Mouse (Mus musculus): ENCODE results near the gene Olfr1162. TPM values are rescaled to one million over a fixed set of nuclear protein-coding genes. Genes with fewer than 3 reads are reported as not detected.
"Not testable (repeated sequence)": the region's sequence is repeated elsewhere in the genome, so short reads cannot be mapped to it uniquely, and the experiment has no call there.

The Olfr1162 gene
- not detected in 2 replicates for polyA plus RNA-seq (2014; fragmentation: Nextera tagmentation; extraction: Ambion mirVana)

DNA sequence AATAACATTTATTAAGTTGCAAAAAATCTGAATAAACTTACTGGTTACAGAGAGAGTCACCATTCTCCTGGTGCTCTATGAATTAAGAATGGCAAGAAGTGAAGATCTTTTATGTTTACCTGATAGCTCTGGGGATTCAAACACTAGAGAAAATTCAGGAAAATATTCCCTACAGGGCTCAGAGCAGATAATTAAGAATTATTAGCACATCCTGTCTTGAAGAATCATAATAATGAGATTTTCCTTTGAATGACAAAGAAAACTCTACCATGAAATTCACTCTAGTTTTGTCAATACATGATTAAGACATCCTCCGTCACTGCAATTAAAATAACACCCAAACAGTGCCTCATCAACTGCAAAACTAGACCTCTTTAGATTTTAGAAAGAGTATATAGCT lies at the start of gene Olfr1162:
Gene Olfr1162 (minus strand): TSS at position 101 of the 400 bp plus-strand sequence.
- no peaks in the 10 kb centered on the region for H3K36me3 ChIP-seq (ENCODE audit: control insufficient read depth, insufficient read depth, low read length)
- ATAC-seq (ENCODE audit: low FRiP score, low TSS enrichment) (no peak), DNase-seq (no peak)
- no peaks in the 10 kb centered on the region for H3K27me3 ChIP-seq (ENCODE audit: control insufficient read depth, insufficient read depth, low read length)
- H3K9me3 ChIP-seq (ENCODE audit: control insufficient read depth, low read length) = no peaks in the 10 kb centered on the region
- no peak within 1 kb of the TSS for H3K4me2 ChIP-seq (ENCODE audit: low read length)
- WGBS = 91% methylated on average over 1 of the region's 1 CpGs
- H3K4me1 ChIP-seq (ENCODE audit: control insufficient read depth, insufficient read depth, low read length) = no peaks in the 10 kb centered on the region
- no peak within 1 kb of the TSS for H3K27ac ChIP-seq (replicated peaks; ENCODE audit: low read depth, low read length)
- no peak within 1 kb of the TSS for H3K9ac ChIP-seq (replicated peaks; ENCODE audit: low read length)
- no peak within 1 kb of the TSS for H3K4me3 ChIP-seq (replicated peaks; ENCODE audit: low read depth, low read length)

DNA sequence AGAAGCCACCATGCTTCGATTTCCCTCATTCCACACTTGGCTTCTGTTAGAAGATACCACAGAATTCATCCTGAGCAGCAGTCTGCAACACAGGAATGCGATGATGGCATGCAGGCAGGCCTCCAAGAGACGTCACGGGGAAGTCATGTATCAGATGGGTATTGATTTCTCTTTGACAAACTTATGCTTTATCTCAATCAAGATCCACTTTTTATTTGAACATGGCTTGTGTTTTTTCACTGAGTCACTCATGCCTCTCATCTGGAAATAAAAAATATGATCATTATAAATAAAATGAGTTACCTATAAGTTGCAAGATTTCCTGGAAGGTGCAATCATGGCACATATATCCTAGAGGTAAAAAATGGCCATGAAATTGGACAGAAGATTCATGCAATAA lies 42.9 kb upstream of the Olfr1162 start, which contains the start of gene Olfr1164:
Gene Olfr1164 (minus strand): TSS at position 101 of the 400 bp plus-strand sequence.
- Histone ChIP-seq H3K27me3 (ENCODE audit: control insufficient read depth, insufficient read depth, low read length) (no peaks in the 10 kb centered on the region), H3K4me2 (ENCODE audit: low read length) (no peak within 1 kb of the TSS), H3K36me3 (ENCODE audit: control insufficient read depth, insufficient read depth, low read length) (no peaks in the 10 kb centered on the region), H3K9me3 (ENCODE audit: control insufficient read depth, low read length) (no peaks in the 10 kb centered on the region), H3K4me1 (ENCODE audit: control insufficient read depth, insufficient read depth, low read length) (no peaks in the 10 kb centered on the region), H3K4me3 (replicated peaks; ENCODE audit: low read depth, low read length) (no peak within 1 kb of the TSS), H3K9ac (replicated peaks; ENCODE audit: low read length) (no peak within 1 kb of the TSS), H3K27ac (replicated peaks; ENCODE audit: low read depth, low read length) (no peak within 1 kb of the TSS)
- no peak for ATAC-seq (ENCODE audit: low FRiP score, low TSS enrichment)
- no peak for DNase-seq
- 79% methylated on average over 4 of the region's 4 CpGs for WGBS

DNA sequence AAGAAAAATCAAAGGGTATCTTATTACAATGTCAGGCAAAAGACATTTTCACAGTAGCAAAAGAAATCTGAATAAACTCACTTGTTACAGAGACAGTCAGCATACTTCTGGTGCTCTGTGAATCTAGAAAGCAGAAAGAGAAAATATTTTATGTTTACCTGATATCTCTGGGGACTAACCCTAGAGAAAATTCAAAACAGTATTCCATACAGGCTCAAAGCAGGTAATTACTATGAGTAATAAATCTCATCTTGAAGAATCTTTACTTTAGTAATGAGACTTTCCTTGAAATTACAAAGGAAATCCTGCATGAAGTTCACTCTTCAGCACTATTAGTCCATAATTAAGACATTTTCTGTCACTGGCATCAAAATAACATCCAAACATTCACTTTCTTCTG lies 20.8 kb upstream of the Olfr1162 start, which contains the start of gene Olfr1163:
Gene Olfr1163 (minus strand): TSS at position 101 of the 400 bp plus-strand sequence.
- Histone ChIP-seq H3K4me1 (ENCODE audit: control insufficient read depth, insufficient read depth, low read length) (no peaks in the 10 kb centered on the region), H3K27ac (replicated peaks; ENCODE audit: low read depth, low read length) (no peak within 1 kb of the TSS), H3K9ac (replicated peaks; ENCODE audit: low read length) (no peak within 1 kb of the TSS), H3K4me2 (ENCODE audit: low read length) (no peak within 1 kb of the TSS), H3K27me3 (ENCODE audit: control insufficient read depth, insufficient read depth, low read length) (no peaks in the 10 kb centered on the region), H3K4me3 (replicated peaks; ENCODE audit: low read depth, low read length) (no peak within 1 kb of the TSS), H3K9me3 (ENCODE audit: control insufficient read depth, low read length) (no peaks in the 10 kb centered on the region), H3K36me3 (ENCODE audit: control insufficient read depth, insufficient read depth, low read length) (no peaks in the 10 kb centered on the region)
- ATAC-seq (ENCODE audit: low FRiP score, low TSS enrichment) = no peak
- DNase-seq = no peak

DNA sequence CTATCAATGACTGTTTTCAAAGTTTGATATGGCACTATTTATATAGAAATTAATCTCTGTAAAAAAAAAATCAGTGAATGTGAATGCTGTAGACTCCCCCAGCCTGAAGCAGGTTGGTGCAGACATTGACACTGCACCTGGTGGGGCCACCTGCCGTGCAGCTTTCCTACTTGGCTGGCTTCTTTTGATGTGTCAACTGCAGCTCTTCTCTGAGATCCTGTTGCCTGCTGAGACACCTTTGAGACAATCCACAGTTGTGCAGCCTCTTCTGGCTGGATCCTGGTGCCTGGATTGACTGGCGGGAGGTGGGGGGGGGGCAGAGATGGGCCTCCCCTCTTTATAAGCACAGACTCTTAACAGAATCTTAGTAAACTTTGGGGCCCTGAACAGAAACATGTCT lies 12.7 kb upstream of the Olfr1162 start:
- no peaks in the 10 kb centered on the region for H3K9me3 ChIP-seq (ENCODE audit: control insufficient read depth, low read length)
- H3K36me3 ChIP-seq (ENCODE audit: control insufficient read depth, insufficient read depth, low read length) = no peaks in the 10 kb centered on the region
- DNase-seq (no peak), ATAC-seq (ENCODE audit: low FRiP score, low TSS enrichment) (no peak)
- no peak overlapping the region for H3K4me2 ChIP-seq (ENCODE audit: low read length)
- no peak overlapping the region for H3K27ac ChIP-seq (replicated peaks; ENCODE audit: low read depth, low read length)
- H3K27me3 ChIP-seq (ENCODE audit: control insufficient read depth, insufficient read depth, low read length) = no peaks in the 10 kb centered on the region
- no peak overlapping the region for H3K9ac ChIP-seq (replicated peaks; ENCODE audit: low read length)
- no peaks in the 10 kb centered on the region for H3K4me1 ChIP-seq (ENCODE audit: control insufficient read depth, insufficient read depth, low read length)
- H3K4me3 ChIP-seq (replicated peaks; ENCODE audit: low read depth, low read length) = no peak overlapping the region
- WGBS = 90% methylated on average over 2 of the region's 2 CpGs

DNA sequence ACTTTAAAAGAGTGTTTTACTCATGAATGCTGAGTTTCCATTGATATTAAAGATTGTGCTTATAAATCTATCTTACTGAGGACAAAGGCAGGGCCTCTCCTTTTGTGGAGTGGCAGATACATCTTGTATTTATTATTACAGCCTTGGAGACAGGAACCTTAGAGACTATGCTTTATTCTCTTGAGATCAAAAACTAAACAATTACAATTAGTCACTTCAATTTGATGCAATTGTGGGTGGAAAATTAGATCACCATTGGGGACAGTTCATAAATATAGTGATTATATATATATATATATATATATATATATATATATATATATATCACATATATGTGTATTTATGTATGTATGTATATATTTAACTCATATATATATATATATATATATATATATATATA lies 13.3 kb downstream of the Olfr1162 start, which contains the start of gene Olfr73:
Gene Olfr73 (minus strand): TSS at position 101 of the 400 bp plus-strand sequence.
- Histone ChIP-seq H3K9ac (replicated peaks; ENCODE audit: low read length) (no peak within 1 kb of the TSS), H3K27me3 (ENCODE audit: control insufficient read depth, insufficient read depth, low read length) (no peaks in the 10 kb centered on the region), H3K4me3 (replicated peaks; ENCODE audit: low read depth, low read length) (no peak within 1 kb of the TSS), H3K4me1 (ENCODE audit: control insufficient read depth, insufficient read depth, low read length) (no peaks in the 10 kb centered on the region), H3K4me2 (ENCODE audit: low read length) (no peak within 1 kb of the TSS), H3K36me3 (ENCODE audit: control insufficient read depth, insufficient read depth, low read length) (no peaks in the 10 kb centered on the region), H3K27ac (replicated peaks; ENCODE audit: low read depth, low read length) (no peak within 1 kb of the TSS), H3K9me3 (ENCODE audit: control insufficient read depth, low read length) (no peaks in the 10 kb centered on the region)
- DNase-seq = no peak
- ATAC-seq (ENCODE audit: low FRiP score, low TSS enrichment) = no peak

DNA sequence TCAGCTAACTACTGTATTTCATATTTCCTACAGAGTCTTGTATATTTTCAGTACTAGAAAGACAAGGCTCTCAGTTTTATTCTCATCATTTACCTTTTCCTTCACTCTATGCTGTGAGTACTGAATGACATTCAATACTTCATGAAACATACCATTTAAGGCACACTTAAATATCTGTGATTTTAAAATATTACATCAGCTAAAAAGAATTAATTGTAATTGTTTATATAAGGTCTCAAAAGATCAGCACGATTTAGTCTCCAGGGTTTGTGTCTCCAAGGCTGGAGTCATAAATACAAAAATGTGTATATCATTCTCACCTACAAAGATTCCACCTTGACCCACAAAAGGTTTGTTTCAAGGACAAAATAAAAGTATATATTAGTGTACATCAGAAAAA lies 28.5 kb downstream of the Olfr1162 start, which contains the start of gene Olfr1161:
Gene Olfr1161 (plus strand): TSS at position 301 of the 400 bp plus-strand sequence.
- H3K4me1 ChIP-seq (ENCODE audit: control insufficient read depth, insufficient read depth, low read length); ATAC-seq (ENCODE audit: low FRiP score, low TSS enrichment); DNase-seq; H3K4me3 ChIP-seq (replicated peaks; ENCODE audit: low read depth, low read length); H3K27me3 ChIP-seq (ENCODE audit: control insufficient read depth, insufficient read depth, low read length); H3K27ac ChIP-seq (replicated peaks; ENCODE audit: low read depth, low read length); H3K9me3 ChIP-seq (ENCODE audit: control insufficient read depth, low read length); H3K4me2 ChIP-seq (ENCODE audit: low read length); H3K36me3 ChIP-seq (ENCODE audit: control insufficient read depth, insufficient read depth, low read length); H3K9ac ChIP-seq (replicated peaks; ENCODE audit: low read length): not testable (repeated sequence)
- 90% methylated on average over 1 of the region's 1 CpGs for WGBS

DNA sequence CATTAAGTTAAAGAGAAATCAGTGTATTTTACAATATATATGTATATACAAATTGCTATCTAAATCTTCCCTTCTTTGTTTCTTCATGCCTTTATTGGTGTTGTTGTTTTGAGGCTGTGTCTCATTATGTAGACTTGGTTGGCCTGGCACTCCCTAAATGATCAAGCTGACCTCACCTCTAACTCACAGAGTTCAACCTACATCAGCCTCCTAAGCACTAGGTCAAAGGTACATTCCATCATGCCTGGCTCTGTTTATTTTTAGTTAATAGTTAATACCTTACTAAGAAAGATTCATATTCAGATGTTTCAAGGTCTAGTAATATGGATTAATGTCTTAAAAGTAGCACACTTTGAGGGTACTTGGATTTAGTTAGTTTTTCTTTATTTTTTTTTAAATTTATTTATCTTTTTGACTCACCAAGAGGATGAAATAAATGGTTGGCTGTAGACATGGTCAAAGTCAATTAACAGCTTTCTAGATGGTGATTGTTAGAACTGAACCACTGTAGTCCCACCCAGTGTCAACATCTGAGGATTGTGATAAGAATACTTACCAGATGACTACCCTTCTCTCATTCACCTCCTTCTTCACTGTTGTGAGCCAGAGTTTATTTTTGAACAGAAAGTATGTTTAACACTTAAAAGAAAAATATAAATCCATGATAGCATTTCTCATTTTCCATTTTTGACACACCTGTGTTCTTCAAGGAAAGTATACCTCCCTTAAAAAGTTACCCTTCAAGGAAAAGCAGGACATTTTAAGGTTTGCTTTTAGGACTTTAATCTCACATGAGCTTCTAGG lies 43.2 kb downstream of the Olfr1162 start, which contains the start of gene Olfr1160:
Gene Olfr1160 (minus strand): TSS at position 754 of the 804 bp plus-strand sequence.
- DNase-seq = no peak

More for the DNA sequence above, 43.2 kb downstream of the Olfr1162 start, which contains the start of gene Olfr1160:
- H3K4me1 ChIP-seq (ENCODE audit: control insufficient read depth, insufficient read depth, low read length) = no peaks in the 10 kb centered on the region
- no peak within 1 kb of the TSS for H3K4me2 ChIP-seq (ENCODE audit: low read length)
- H3K9me3 ChIP-seq (ENCODE audit: control insufficient read depth, low read length) = no peaks in the 10 kb centered on the region
- H3K27me3 ChIP-seq (ENCODE audit: control insufficient read depth, insufficient read depth, low read length) = no peaks in the 10 kb centered on the region
- no peak within 1 kb of the TSS for H3K4me3 ChIP-seq (replicated peaks; ENCODE audit: low read depth, low read length)
- no peaks in the 10 kb centered on the region for H3K36me3 ChIP-seq (ENCODE audit: control insufficient read depth, insufficient read depth, low read length)
- no peak within 1 kb of the TSS for H3K27ac ChIP-seq (replicated peaks; ENCODE audit: low read depth, low read length)
- ATAC-seq (ENCODE audit: low FRiP score, low TSS enrichment) = no peak
- no peak within 1 kb of the TSS for H3K9ac ChIP-seq (replicated peaks; ENCODE audit: low read length)

All from midbrain, embryonic 14.5 days (tissue).